Mouse (Mus musculus): ENCODE results near the gene Rps6ka5. TPM values are rescaled to one million over a fixed set of nuclear protein-coding genes. Genes with fewer than 3 reads are reported as not detected.

Gene Rps6ka5
- polyA plus RNA-seq, 1 experiment from 2014 or later = 4.0 TPM

DNA sequence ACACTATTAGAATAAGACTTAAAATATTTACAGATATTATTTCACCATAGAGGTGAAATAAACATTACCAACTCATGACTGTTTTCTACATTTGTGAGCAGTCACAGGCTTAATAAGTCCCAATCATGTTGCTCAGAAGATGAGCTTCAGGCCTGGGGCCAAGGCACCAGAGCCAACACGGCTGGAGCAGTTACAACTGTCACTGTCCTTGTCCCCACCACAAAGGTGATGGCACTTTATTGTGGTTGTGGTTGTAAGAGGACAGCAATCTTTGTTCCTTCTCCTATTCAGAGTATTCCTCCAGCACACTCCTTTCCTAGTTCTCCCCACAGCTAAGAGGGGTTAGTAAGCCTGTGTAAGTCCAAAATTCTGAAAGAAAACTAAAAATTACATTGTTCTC, 45.5 kb downstream of the Rps6ka5 start:
- Histone ChIP-seq H3K27me3 (ENCODE audit: insufficient read depth, low read length) (no peaks in the 10 kb centered on the region), H3K9ac (replicated peaks; ENCODE audit: low read length) (no peak overlapping the region), H3K9me3 (ENCODE audit: low read length) (no peaks in the 10 kb centered on the region), H3K4me1 (ENCODE audit: insufficient read depth, low read length) (no peaks in the 10 kb centered on the region), H3K36me3 (ENCODE audit: insufficient read depth, low read length) (no peaks in the 10 kb centered on the region), H3K27ac (ENCODE audit: low read length) (no peak overlapping the region), H3K4me3 (ENCODE audit: low read length) (no peak overlapping the region), H3K4me2 (replicated peaks; ENCODE audit: low read depth, low read length) (no peak overlapping the region)
- ATAC-seq (ENCODE audit: low FRiP score, low TSS enrichment) = no peak
- WGBS = 33% methylated on average over 1 of the region's 1 CpGs

DNA sequence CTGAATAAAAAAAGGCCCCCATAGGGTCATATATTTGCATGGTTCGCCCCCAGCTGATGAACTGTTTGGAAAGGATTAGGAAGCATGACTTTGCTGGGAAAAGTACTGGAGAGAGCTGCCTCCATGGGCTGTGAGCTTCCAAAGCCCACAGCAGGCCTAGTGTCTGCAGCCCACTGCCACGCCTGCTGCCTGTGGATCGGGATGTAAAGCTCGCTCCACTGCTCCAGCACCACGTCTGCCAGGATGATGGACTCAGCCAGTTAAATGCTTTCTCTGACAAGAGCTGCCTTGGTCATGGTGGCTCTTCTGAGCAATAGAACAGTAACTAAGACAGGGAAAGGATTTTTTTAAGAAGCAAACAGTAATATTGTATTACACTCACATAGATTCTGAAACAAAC, 46.1 kb downstream of the Rps6ka5 start:
- Histone ChIP-seq H3K4me3 (ENCODE audit: low read length) (no peak overlapping the region), H3K9me3 (ENCODE audit: low read length) (no peaks in the 10 kb centered on the region), H3K27ac (ENCODE audit: low read length) (no peak overlapping the region), H3K9ac (replicated peaks; ENCODE audit: low read length) (no peak overlapping the region), H3K4me1 (ENCODE audit: insufficient read depth, low read length) (no peaks in the 10 kb centered on the region), H3K4me2 (replicated peaks; ENCODE audit: low read depth, low read length) (no peak overlapping the region), H3K36me3 (ENCODE audit: insufficient read depth, low read length) (no peaks in the 10 kb centered on the region), H3K27me3 (ENCODE audit: insufficient read depth, low read length) (no peaks in the 10 kb centered on the region)
- WGBS = 76% methylated on average over 5 of the region's 5 CpGs
- no peak for ATAC-seq (ENCODE audit: low FRiP score, low TSS enrichment)

DNA sequence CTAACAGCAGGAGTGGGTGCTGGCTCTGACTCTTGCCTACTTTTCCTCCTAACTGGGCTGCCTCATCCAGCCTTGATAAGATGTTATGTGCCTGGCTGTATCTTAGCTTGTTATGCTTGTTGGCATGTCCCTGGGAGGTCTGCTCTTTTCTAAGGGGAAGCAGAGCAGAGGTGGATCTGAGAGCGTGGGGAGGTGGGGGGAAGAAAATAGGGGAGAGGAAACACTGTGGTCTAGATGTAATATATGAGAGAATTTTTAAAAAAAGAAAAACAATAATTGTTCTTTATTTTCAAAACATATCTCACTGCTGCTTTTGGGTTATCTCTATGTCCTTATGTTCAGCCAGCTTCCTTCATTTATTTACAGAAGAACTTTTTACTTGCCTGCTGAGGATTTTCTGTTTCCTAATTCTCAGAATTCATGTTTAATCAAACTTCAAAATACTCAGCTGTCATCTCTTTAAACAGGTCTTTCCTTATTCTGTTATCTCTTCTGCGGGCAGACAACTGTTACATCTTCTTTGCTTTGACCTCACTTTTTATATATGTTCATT, 56.1 kb downstream of the Rps6ka5 start:
- H3K27me3 ChIP-seq (ENCODE audit: insufficient read depth, low read length) = no peaks in the 10 kb centered on the region
- 94% methylated on average over 2 of the region's 2 CpGs for WGBS
- H3K36me3 ChIP-seq (ENCODE audit: insufficient read depth, low read length) = no peaks in the 10 kb centered on the region
- ATAC-seq (ENCODE audit: low FRiP score, low TSS enrichment) = no peak
- no peak overlapping the region for H3K4me2 ChIP-seq (replicated peaks; ENCODE audit: low read depth, low read length)
- H3K9me3 ChIP-seq (ENCODE audit: low read length) = no peaks in the 10 kb centered on the region
- no peak overlapping the region for H3K9ac ChIP-seq (replicated peaks; ENCODE audit: low read length)
- H3K4me1 ChIP-seq (ENCODE audit: insufficient read depth, low read length) = no peaks in the 10 kb centered on the region
- H3K27ac ChIP-seq (ENCODE audit: low read length) = no peak overlapping the region
- no peak overlapping the region for H3K4me3 ChIP-seq (ENCODE audit: low read length)

- Histone ChIP-seq H3K4me1 (ENCODE audit: insufficient read depth, low read length) (no peaks in the 10 kb centered on the region), H3K27me3 (ENCODE audit: insufficient read depth, low read length) (no peaks in the 10 kb centered on the region), H3K9me3 (ENCODE audit: low read length) (no peaks in the 10 kb centered on the region), H3K4me3 (ENCODE audit: low read length) (no peak overlapping the region), H3K4me2 (replicated peaks; ENCODE audit: low read depth, low read length) (no peak overlapping the region), H3K9ac (replicated peaks; ENCODE audit: low read length) (no peak overlapping the region), H3K36me3 (ENCODE audit: insufficient read depth, low read length) (no peaks in the 10 kb centered on the region), H3K27ac (ENCODE audit: low read length) (no peak overlapping the region)
- no peak for ATAC-seq (ENCODE audit: low FRiP score, low TSS enrichment)
- 79% methylated on average over 4 of the region's 4 CpGs for WGBS
Observed at GRCm38 (mm10) chr12:100665294-100665693, 61.5 kb downstream of the Rps6ka5 start.

DNA sequence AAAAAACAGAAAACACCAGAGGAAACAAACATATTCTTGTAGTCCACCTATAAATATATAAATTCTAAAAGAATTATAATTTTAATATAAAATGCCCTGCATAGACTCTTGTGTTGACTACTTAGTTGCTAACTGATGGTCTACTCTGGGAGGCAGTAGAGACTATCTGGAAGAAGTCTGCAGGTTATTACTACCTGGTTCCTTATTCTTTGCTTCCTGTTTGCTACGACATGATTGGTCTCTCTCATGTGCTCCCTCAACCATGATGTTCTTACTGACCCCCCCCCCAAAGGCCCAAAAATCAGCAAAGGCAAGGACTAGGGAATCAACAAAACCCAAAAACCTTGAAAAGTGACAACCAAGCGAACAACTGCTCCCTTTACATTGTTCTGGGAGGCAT, 66.7 kb downstream of the Rps6ka5 start:
- no peaks in the 10 kb centered on the region for H3K9me3 ChIP-seq (ENCODE audit: low read length)
- H3K36me3 ChIP-seq (ENCODE audit: insufficient read depth, low read length) = no peaks in the 10 kb centered on the region
- no peak overlapping the region for H3K4me3 ChIP-seq (ENCODE audit: low read length)
- no peaks in the 10 kb centered on the region for H3K27me3 ChIP-seq (ENCODE audit: insufficient read depth, low read length)
- H3K27ac ChIP-seq (ENCODE audit: low read length) = no peak overlapping the region
- ATAC-seq (ENCODE audit: low FRiP score, low TSS enrichment) = no peak
- WGBS = 86% methylated on average over 2 of the region's 2 CpGs
- no peak overlapping the region for H3K9ac ChIP-seq (replicated peaks; ENCODE audit: low read length)
- no peaks in the 10 kb centered on the region for H3K4me1 ChIP-seq (ENCODE audit: insufficient read depth, low read length)
- H3K4me2 ChIP-seq (replicated peaks; ENCODE audit: low read depth, low read length) = no peak overlapping the region

- no peaks in the 10 kb centered on the region for H3K27me3 ChIP-seq (ENCODE audit: insufficient read depth, low read length)
- H3K9me3 ChIP-seq (ENCODE audit: low read length) = no peaks in the 10 kb centered on the region
- no peaks in the 10 kb centered on the region for H3K4me1 ChIP-seq (ENCODE audit: insufficient read depth, low read length)
- H3K27ac ChIP-seq (ENCODE audit: low read length) = no peak overlapping the region
- no peak for ATAC-seq (ENCODE audit: low FRiP score, low TSS enrichment)
- H3K9ac ChIP-seq (replicated peaks; ENCODE audit: low read length) = no peak overlapping the region
- WGBS = 74% methylated on average over 4 of the region's 4 CpGs
- H3K4me3 ChIP-seq (ENCODE audit: low read length) = no peak overlapping the region
- no peak overlapping the region for H3K4me2 ChIP-seq (replicated peaks; ENCODE audit: low read depth, low read length)
- H3K36me3 ChIP-seq (ENCODE audit: insufficient read depth, low read length) = no peaks in the 10 kb centered on the region
Observed at GRCm38 (mm10) chr12:100655972-100656371, 70.8 kb downstream of the Rps6ka5 start.

DNA sequence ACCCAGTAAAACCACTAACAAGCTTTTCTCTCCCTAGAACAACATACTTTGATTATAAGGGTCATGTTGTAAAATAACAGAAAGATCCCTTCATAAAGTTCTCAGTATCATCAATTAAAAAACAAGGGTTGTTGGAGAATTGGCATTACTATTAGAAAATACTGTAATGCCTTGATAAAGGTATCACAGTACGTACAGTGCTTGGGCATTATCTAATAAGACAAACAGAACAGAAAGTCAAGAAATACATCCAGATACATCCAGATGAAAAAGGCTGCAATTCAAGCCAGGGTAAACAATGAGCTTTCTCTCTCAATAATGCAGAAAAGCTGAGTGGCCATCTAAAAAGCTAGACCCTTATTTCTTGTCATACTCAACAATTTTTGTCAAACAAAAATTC, 84.8 kb downstream of the Rps6ka5 start:
- H3K27me3 ChIP-seq (ENCODE audit: insufficient read depth, low read length) = no peaks in the 10 kb centered on the region
- H3K27ac ChIP-seq (ENCODE audit: low read length) = no peak overlapping the region
- H3K36me3 ChIP-seq (ENCODE audit: insufficient read depth, low read length) = no peaks in the 10 kb centered on the region
- no peak overlapping the region for H3K4me2 ChIP-seq (replicated peaks; ENCODE audit: low read depth, low read length)
- no peak for ATAC-seq (ENCODE audit: low FRiP score, low TSS enrichment)
- no peak overlapping the region for H3K4me3 ChIP-seq (ENCODE audit: low read length)
- no peak overlapping the region for H3K9ac ChIP-seq (replicated peaks; ENCODE audit: low read length)
- no peaks in the 10 kb centered on the region for H3K4me1 ChIP-seq (ENCODE audit: insufficient read depth, low read length)
- WGBS = 82% methylated on average over 1 of the region's 1 CpGs
- no peaks in the 10 kb centered on the region for H3K9me3 ChIP-seq (ENCODE audit: low read length)

GRCm38 (mm10) chr12:100640726-100641125, 86.1 kb downstream of the Rps6ka5 start:
- Histone ChIP-seq H3K9me3 (ENCODE audit: low read length) (no peaks in the 10 kb centered on the region), H3K4me1 (ENCODE audit: insufficient read depth, low read length) (no peaks in the 10 kb centered on the region), H3K27ac (ENCODE audit: low read length) (no peak overlapping the region), H3K36me3 (ENCODE audit: insufficient read depth, low read length) (no peaks in the 10 kb centered on the region), H3K4me2 (replicated peaks; ENCODE audit: low read depth, low read length) (no peak overlapping the region), H3K9ac (replicated peaks; ENCODE audit: low read length) (no peak overlapping the region), H3K27me3 (ENCODE audit: insufficient read depth, low read length) (no peaks in the 10 kb centered on the region), H3K4me3 (ENCODE audit: low read length) (no peak overlapping the region)
- 69% methylated on average over 3 of the region's 3 CpGs for WGBS
- ATAC-seq (ENCODE audit: low FRiP score, low TSS enrichment) = no peak

DNA sequence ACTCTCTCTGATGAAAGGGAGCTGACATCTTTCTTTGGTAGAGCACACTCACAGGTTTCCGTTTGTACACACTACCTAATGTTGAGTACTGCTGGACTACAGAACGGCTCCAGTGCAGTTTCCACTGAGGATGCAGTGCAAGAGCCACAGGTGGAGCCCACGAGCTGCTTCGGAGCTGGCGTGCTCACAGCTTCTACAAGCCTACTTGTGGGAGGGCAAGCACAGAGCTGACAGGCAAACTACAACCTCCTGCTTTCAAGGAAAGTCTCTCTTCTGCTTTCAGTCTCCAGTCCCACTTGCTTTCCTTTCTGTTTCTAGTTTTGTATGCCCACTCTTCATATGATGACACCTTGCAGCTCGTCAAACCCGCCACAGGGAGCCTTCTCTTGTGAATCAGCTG, 87.1 kb downstream of the Rps6ka5 start:
- ATAC-seq (ENCODE audit: low FRiP score, low TSS enrichment) = no peak
- no peak overlapping the region for H3K9ac ChIP-seq (replicated peaks; ENCODE audit: low read length)
- H3K9me3 ChIP-seq (ENCODE audit: low read length) = no peaks in the 10 kb centered on the region
- H3K27ac ChIP-seq (ENCODE audit: low read length) = no peak overlapping the region
- WGBS = 42% methylated on average over 7 of the region's 7 CpGs
- H3K4me2 ChIP-seq (replicated peaks; ENCODE audit: low read depth, low read length) = no peak overlapping the region
- no peaks in the 10 kb centered on the region for H3K4me1 ChIP-seq (ENCODE audit: insufficient read depth, low read length)
- no peaks in the 10 kb centered on the region for H3K27me3 ChIP-seq (ENCODE audit: insufficient read depth, low read length)
- no peak overlapping the region for H3K4me3 ChIP-seq (ENCODE audit: low read length)
- no peaks in the 10 kb centered on the region for H3K36me3 ChIP-seq (ENCODE audit: insufficient read depth, low read length)

GRCm38 (mm10) chr12:100637886-100638285, 88.9 kb downstream of the Rps6ka5 start:
- H3K4me1 ChIP-seq (ENCODE audit: insufficient read depth, low read length) = no peaks in the 10 kb centered on the region
- H3K27ac ChIP-seq (ENCODE audit: low read length) = no peak overlapping the region
- no peak overlapping the region for H3K4me2 ChIP-seq (replicated peaks; ENCODE audit: low read depth, low read length)
- H3K27me3 ChIP-seq (ENCODE audit: insufficient read depth, low read length) = no peaks in the 10 kb centered on the region
- no peaks in the 10 kb centered on the region for H3K36me3 ChIP-seq (ENCODE audit: insufficient read depth, low read length)
- no peak overlapping the region for H3K9ac ChIP-seq (replicated peaks; ENCODE audit: low read length)
- WGBS = 87% methylated on average over 8 of the region's 8 CpGs
- H3K9me3 ChIP-seq (ENCODE audit: low read length) = no peaks in the 10 kb centered on the region
- no peak overlapping the region for H3K4me3 ChIP-seq (ENCODE audit: low read length)
- no peak for ATAC-seq (ENCODE audit: low FRiP score, low TSS enrichment)
